Mouse (Mus musculus) lung, postnatal 0 days (tissue): ENCODE results near the gene Apoc1.

Source experiments
- CTCF ChIP-seq: IDR thresholded peaks from 2 replicates; pipeline ENCODE4 v1.5.1; 2016; ENCODE audit warnings: antibody characterized with exemption, mild to moderate bottlenecking
- EP300 ChIP-seq: IDR thresholded peaks from 2 replicates; pipeline ENCODE4 v1.6.1; 2016; ENCODE audit warnings: antibody characterized with exemption, mild to moderate bottlenecking, control low read depth

- TF ChIP-seq EP300 (peak; percentile 78; the same call in 1 of the 2 replicates), CTCF (no peak)
These were observed 30.3 kb upstream of the Apoc1 start for GRCm38 (mm10) chr7:19722754-19723195.
